Mouse (Mus musculus): ENCODE measurements around the gene Ccl3. TPM values are rescaled to one million over a fixed set of nuclear protein-coding genes. Genes with fewer than 3 reads are reported as not detected.

Ccl3 gene
- polyA plus RNA-seq (2015; fragmentation: Nextera tagmentation; extraction: Ambion mirVana) = 0.48 and 0.50 TPM in 2 replicates

DNA sequence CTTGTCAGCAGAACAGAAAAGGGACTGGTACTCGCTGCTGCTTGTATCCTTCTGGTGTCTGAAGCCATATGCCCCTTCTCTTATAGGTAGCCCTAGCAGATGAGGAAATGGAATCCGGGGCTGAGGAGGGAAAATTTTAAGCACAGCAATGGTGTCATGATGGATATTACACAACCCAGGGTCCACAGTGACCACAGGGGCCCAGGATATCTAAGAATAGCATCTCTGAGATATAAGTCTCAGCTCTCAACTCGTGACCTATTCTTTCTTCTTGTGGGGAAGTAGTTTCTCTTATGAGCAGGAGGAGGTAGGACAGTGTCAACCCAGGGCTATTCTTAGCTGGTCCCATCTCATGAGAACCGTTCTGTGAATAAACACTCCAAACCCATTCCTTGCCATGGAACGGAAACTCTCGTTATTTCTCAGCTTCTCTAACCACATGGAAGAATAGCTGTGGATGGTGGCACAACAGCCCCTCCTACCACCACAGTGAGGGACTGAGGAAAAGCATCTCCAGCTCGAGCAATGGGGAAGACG is at the start of gene Ccl3:
Gene Ccl3 (minus strand): TSS at position 51 of the 537 bp plus-strand sequence.
- H3K4me3 ChIP-seq (ENCODE audit: low read length) = no peak within 1 kb of the TSS
- WGBS = 86% methylated on average over 8 of the region's 8 CpGs
- H3K4me2 ChIP-seq (replicated peaks; ENCODE audit: low read depth, low read length) = no peak within 1 kb of the TSS
- no peak for ATAC-seq (ENCODE audit: low FRiP score, low TSS enrichment)
- no peak within 1 kb of the TSS for H3K27ac ChIP-seq (ENCODE audit: low read length)
- H3K27me3 ChIP-seq (ENCODE audit: insufficient read depth, low read length) = no peaks in the 10 kb centered on the region
- H3K36me3 ChIP-seq (ENCODE audit: insufficient read depth, low read length) = no peaks in the 10 kb centered on the region
- H3K9ac ChIP-seq (replicated peaks; ENCODE audit: low read length) = no peak within 1 kb of the TSS
- H3K9me3 ChIP-seq (ENCODE audit: low read length) = no peaks in the 10 kb centered on the region
- no peaks in the 10 kb centered on the region for H3K4me1 ChIP-seq (ENCODE audit: insufficient read depth, low read length)

DNA sequence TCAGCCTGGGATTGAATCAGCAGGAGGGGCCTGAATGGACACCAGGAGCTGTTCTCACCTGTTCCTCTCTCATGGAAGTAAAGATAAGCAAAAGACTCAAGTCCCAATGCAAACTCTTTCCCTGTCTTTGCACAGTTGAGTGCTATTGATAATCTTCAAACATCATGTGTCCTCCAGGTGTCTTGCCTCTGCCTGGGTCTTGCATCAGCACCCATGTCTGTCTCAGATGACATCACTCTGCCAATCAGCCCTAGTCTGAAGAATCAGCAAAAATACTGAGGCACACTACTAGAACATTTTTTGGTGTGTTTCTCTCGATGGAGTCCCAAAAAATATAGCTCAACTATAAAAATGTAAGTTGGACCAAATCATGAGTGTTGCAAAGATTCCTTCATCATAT is 42.9 kb upstream of the Ccl3 start:
- 71% methylated on average over 1 of the region's 1 CpGs for WGBS
- Histone ChIP-seq H3K4me1 (ENCODE audit: insufficient read depth, low read length) (no peaks in the 10 kb centered on the region), H3K4me3 (ENCODE audit: low read length) (no peak overlapping the region), H3K27me3 (ENCODE audit: insufficient read depth, low read length) (no peaks in the 10 kb centered on the region), H3K9ac (replicated peaks; ENCODE audit: low read length) (no peak overlapping the region), H3K9me3 (ENCODE audit: low read length) (no peaks in the 10 kb centered on the region), H3K27ac (ENCODE audit: low read length) (no peak overlapping the region), H3K36me3 (ENCODE audit: insufficient read depth, low read length) (no peaks in the 10 kb centered on the region), H3K4me2 (replicated peaks; ENCODE audit: low read depth, low read length) (no peak overlapping the region)
- no peak for ATAC-seq (ENCODE audit: low FRiP score, low TSS enrichment)

DNA sequence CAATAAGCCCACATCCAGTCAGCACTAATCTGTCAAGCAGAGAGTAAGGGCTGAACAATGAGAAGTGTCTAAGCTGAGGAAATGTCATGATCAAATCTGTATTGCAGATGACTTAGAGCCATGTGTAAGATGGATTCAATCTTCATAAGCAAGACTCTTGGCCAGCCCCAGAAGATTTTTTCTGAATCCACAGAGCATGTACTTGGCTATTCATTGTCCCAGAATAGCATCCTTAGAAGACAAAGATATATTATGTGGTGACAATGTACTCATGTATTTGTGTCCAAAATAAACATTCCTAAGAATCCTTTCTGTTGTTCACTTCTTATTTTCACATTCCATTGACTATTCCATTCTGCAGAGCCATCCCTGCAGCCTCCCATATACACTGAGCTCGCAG is 40.8 kb upstream of the Ccl3 start:
- no peak for ATAC-seq (ENCODE audit: low FRiP score, low TSS enrichment)
- H3K27me3 ChIP-seq (ENCODE audit: insufficient read depth, low read length) = no peaks in the 10 kb centered on the region

DNA sequence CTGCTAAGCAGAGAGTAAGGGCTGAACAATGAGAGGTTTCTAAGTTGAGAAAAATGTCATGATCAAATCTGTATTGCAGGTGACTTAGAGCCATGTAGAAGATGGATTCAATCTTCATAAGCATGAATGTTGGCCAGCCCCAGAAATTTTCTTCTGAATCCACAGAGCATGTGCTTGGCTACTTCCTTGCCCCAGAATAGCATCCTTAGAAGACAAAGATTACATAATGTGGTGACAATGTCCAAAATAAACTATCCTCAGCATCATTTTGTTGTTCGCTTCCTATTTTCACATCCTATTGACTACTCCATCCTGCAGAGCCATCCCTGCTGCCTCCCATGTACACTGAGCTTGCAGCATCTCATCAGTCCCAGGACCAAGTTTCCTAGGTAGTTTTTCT is 26.5 kb upstream of the Ccl3 start:
- Histone ChIP-seq H3K9me3 (ENCODE audit: low read length) (no peaks in the 10 kb centered on the region), H3K27me3 (ENCODE audit: insufficient read depth, low read length) (no peaks in the 10 kb centered on the region), H3K4me3 (ENCODE audit: low read length) (no peak overlapping the region), H3K9ac (replicated peaks; ENCODE audit: low read length) (no peak overlapping the region), H3K4me1 (ENCODE audit: insufficient read depth, low read length) (no peaks in the 10 kb centered on the region), H3K4me2 (replicated peaks; ENCODE audit: low read depth, low read length) (no peak overlapping the region), H3K27ac (ENCODE audit: low read length) (no peak overlapping the region), H3K36me3 (ENCODE audit: insufficient read depth, low read length) (no peaks in the 10 kb centered on the region)
- 84% methylated on average over 1 of the region's 1 CpGs for WGBS
- no peak for ATAC-seq (ENCODE audit: low FRiP score, low TSS enrichment)

More for the DNA sequence above, 40.8 kb upstream of the Ccl3 start:
- Histone ChIP-seq H3K27ac (ENCODE audit: low read length) (no peak overlapping the region), H3K4me3 (ENCODE audit: low read length) (no peak overlapping the region), H3K4me1 (ENCODE audit: insufficient read depth, low read length) (no peaks in the 10 kb centered on the region), H3K9ac (replicated peaks; ENCODE audit: low read length) (no peak overlapping the region), H3K4me2 (replicated peaks; ENCODE audit: low read depth, low read length) (no peak overlapping the region), H3K9me3 (ENCODE audit: low read length) (no peaks in the 10 kb centered on the region), H3K36me3 (ENCODE audit: insufficient read depth, low read length) (no peaks in the 10 kb centered on the region)
- WGBS = 85% methylated on average over 1 of the region's 1 CpGs

DNA sequence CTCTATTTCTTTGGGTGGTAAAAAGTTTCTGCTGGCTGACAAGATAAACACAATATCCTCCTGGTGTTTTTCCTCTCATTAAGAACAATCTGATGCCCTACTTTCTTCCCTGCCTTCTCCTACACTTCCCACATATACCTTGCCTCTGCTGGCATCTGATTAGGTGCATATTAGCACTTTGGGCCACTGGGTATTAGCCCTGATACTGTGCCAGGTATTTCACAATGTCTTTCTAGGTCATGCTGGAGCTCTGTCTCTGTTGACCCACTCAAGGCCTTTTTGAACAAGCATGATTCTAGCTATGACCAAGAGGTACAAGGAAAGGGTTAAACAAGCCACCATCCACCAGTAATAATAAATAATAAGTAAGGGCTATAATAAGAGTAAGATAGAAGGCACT is 22.6 kb upstream of the Ccl3 start:
- H3K27me3 ChIP-seq (ENCODE audit: insufficient read depth, low read length) = no peaks in the 10 kb centered on the region
- H3K4me3 ChIP-seq (ENCODE audit: low read length) = no peak overlapping the region
- no peaks in the 10 kb centered on the region for H3K36me3 ChIP-seq (ENCODE audit: insufficient read depth, low read length)
- H3K4me2 ChIP-seq (replicated peaks; ENCODE audit: low read depth, low read length) = no peak overlapping the region
- ATAC-seq (ENCODE audit: low FRiP score, low TSS enrichment) = no peak
- no peak overlapping the region for H3K9ac ChIP-seq (replicated peaks; ENCODE audit: low read length)
- H3K9me3 ChIP-seq (ENCODE audit: low read length) = no peaks in the 10 kb centered on the region
- H3K4me1 ChIP-seq (ENCODE audit: insufficient read depth, low read length) = no peaks in the 10 kb centered on the region
- H3K27ac ChIP-seq (ENCODE audit: low read length) = no peak overlapping the region

DNA sequence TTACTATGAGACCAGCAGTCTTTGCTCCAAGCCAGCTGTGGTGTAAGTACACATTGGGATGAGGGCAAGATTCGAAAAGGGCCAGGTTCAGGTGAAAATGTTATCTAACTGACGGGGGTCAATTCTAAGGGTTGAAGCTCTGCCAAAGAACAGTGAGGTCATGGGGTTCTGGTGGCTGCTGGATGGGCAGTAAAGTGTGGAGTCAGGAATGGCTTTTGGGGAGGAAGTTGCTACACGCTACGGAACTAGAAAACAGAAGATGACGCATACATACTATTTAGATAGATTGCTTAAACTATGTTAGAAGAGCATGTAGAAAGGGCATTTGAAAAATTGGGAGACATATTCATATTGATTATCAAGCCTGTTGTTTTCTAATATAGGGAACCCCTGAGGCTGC is 14.4 kb upstream of the Ccl3 start:
- ATAC-seq (ENCODE audit: low FRiP score, low TSS enrichment) = no peak
- Histone ChIP-seq H3K27ac (ENCODE audit: low read length) (no peak overlapping the region), H3K4me2 (replicated peaks; ENCODE audit: low read depth, low read length) (no peak overlapping the region), H3K9ac (replicated peaks; ENCODE audit: low read length) (no peak overlapping the region), H3K4me3 (ENCODE audit: low read length) (no peak overlapping the region), H3K4me1 (ENCODE audit: insufficient read depth, low read length) (no peaks in the 10 kb centered on the region), H3K27me3 (ENCODE audit: insufficient read depth, low read length) (no peaks in the 10 kb centered on the region), H3K9me3 (ENCODE audit: low read length) (no peaks in the 10 kb centered on the region), H3K36me3 (ENCODE audit: insufficient read depth, low read length) (no peaks in the 10 kb centered on the region)
- WGBS = 59% methylated on average over 5 of the region's 5 CpGs

DNA sequence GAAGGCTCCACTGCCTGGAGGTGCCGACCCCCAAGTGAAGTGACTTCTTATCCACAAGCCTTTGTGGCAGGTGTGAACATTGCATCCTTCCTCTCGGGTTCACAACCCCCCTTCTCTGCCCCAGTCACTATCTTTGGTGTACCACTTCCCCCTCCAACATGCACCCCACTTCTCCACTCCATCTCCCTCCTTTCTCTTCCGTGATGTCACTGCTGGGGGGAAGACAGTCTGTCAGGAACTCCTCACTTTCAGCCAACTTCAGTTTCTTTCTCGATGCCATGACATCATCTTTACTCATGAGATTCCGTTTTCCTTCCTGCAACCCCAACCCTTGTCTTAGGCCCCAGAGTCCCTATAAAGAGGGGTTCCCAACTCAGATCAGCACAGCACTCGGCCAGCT is 13.0 kb upstream of the Ccl3 start, which contains the start of gene Ccl4:
Gene Ccl4 (plus strand): TSS at position 381 of the 400 bp plus-strand sequence.
- Histone ChIP-seq H3K27ac (ENCODE audit: low read length) (no peak within 1 kb of the TSS), H3K4me2 (replicated peaks; ENCODE audit: low read depth, low read length) (no peak within 1 kb of the TSS), H3K4me3 (ENCODE audit: low read length) (no peak within 1 kb of the TSS), H3K9me3 (ENCODE audit: low read length) (no peaks in the 10 kb centered on the region), H3K27me3 (ENCODE audit: insufficient read depth, low read length) (no peaks in the 10 kb centered on the region), H3K36me3 (ENCODE audit: insufficient read depth, low read length) (no peaks in the 10 kb centered on the region), H3K4me1 (ENCODE audit: insufficient read depth, low read length) (no peaks in the 10 kb centered on the region), H3K9ac (replicated peaks; ENCODE audit: low read length) (no peak within 1 kb of the TSS)
- 76% methylated on average over 6 of the region's 6 CpGs for WGBS
- no peak for ATAC-seq (ENCODE audit: low FRiP score, low TSS enrichment)

DNA sequence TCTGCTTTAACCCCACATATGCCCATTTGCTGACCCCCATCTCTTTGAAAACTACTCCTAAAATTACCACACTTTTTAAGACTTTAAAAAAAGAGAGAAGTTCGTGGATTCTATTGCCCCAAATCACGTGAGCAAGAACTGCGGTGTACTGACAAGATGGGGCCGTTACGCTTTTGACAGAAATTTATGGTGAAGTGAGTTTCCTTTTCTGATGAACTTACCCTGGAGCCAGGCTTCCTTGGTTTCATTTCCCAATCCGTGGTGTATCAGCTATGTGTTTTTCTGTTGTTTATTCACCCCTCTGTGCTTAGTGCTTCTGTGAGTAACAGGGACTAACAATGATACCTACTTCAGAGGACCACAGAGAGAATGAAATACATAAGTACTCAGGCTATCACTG is 9.6 kb upstream of the Ccl3 start:
- no peak overlapping the region for H3K4me2 ChIP-seq (replicated peaks; ENCODE audit: low read depth, low read length)
- no peak for ATAC-seq (ENCODE audit: low FRiP score, low TSS enrichment)
- H3K9me3 ChIP-seq (ENCODE audit: low read length) = no peaks in the 10 kb centered on the region
- no peak overlapping the region for H3K4me3 ChIP-seq (ENCODE audit: low read length)
- H3K27me3 ChIP-seq (ENCODE audit: insufficient read depth, low read length) = no peaks in the 10 kb centered on the region
- H3K36me3 ChIP-seq (ENCODE audit: insufficient read depth, low read length) = no peaks in the 10 kb centered on the region
- 57% methylated on average over 6 of the region's 6 CpGs for WGBS
- no peaks in the 10 kb centered on the region for H3K4me1 ChIP-seq (ENCODE audit: insufficient read depth, low read length)
- no peak overlapping the region for H3K9ac ChIP-seq (replicated peaks; ENCODE audit: low read length)
- no peak overlapping the region for H3K27ac ChIP-seq (ENCODE audit: low read length)

DNA sequence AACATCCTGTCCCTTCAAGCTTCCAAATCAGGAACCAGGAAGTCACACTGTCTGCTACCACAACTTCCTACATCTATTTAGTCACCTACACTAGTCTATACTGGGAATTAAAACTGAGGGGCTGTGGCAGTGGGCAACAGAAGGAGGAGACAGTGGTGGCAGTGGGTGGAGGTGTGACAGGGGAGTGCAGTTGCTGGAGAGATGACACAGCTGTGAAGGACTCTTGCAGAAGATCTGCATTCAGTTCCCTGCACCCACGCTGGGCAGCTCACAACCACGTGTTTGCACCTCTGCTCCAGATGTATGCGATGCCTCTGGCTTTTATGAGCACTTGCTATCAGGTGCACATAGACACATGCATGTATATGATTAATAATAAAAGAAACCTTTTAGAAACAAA is 8.4 kb upstream of the Ccl3 start:
- Histone ChIP-seq H3K9ac (replicated peaks; ENCODE audit: low read length) (no peak overlapping the region), H3K4me2 (replicated peaks; ENCODE audit: low read depth, low read length) (no peak overlapping the region), H3K27me3 (ENCODE audit: insufficient read depth, low read length) (no peaks in the 10 kb centered on the region), H3K4me3 (ENCODE audit: low read length) (no peak overlapping the region), H3K27ac (ENCODE audit: low read length) (no peak overlapping the region), H3K36me3 (ENCODE audit: insufficient read depth, low read length) (no peaks in the 10 kb centered on the region), H3K9me3 (ENCODE audit: low read length) (no peaks in the 10 kb centered on the region), H3K4me1 (ENCODE audit: insufficient read depth, low read length) (no peaks in the 10 kb centered on the region)
- WGBS = 95% methylated on average over 3 of the region's 3 CpGs
- ATAC-seq (ENCODE audit: low FRiP score, low TSS enrichment) = no peak

DNA sequence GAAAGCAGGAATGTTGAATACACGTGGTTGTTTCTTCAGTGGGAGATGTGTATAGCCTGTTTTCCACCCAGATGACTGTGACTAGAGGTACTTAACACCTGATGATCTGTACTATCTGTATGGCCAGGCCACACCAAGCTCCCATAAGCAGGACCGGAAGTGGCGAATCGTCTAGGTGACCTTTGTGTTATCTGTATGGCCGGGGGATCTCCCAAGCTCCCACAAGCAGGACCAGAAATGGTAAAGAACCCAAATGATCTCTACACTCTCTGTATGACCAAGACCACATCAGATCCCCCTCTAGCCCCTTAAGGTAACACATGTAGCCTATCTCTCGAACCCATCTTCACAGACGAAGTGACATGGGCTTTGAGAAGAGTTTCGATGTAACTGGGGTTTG is 5.5 kb upstream of the Ccl3 start:
- Histone ChIP-seq H3K9me3 (ENCODE audit: low read length) (no peaks in the 10 kb centered on the region), H3K36me3 (ENCODE audit: insufficient read depth, low read length) (no peaks in the 10 kb centered on the region), H3K4me3 (ENCODE audit: low read length) (no peak overlapping the region), H3K9ac (replicated peaks; ENCODE audit: low read length) (no peak overlapping the region), H3K27me3 (ENCODE audit: insufficient read depth, low read length) (no peaks in the 10 kb centered on the region), H3K4me1 (ENCODE audit: insufficient read depth, low read length) (no peaks in the 10 kb centered on the region), H3K27ac (ENCODE audit: low read length) (no peak overlapping the region), H3K4me2 (replicated peaks; ENCODE audit: low read depth, low read length) (no peak overlapping the region)
- ATAC-seq (ENCODE audit: low FRiP score, low TSS enrichment) = no peak
- WGBS = 90% methylated on average over 8 of the region's 8 CpGs
